Mouse (Mus musculus) liver, embryonic 12.5 days (tissue): ENCODE data around the gene Golt1b. TPM values are rescaled to one million over a fixed set of nuclear protein-coding genes. Genes with fewer than 3 reads are reported as not detected.

Experiments used
- ATAC-seq: fragments of 200-750 bp; cut with Nextera tagmentation; 2 replicates; pipeline ENCODE4 v1.8.0; 2017; ENCODE audit warnings: moderate number of reproducible peaks, mild to moderate bottlenecking, moderate library complexity
- H3K27ac ChIP-seq: fragments of 300-500 bp; sonication (generic); 2 replicates; pipeline ENCODE4 v1.5.1; 2016; ENCODE audit warnings: mild to moderate bottlenecking
- H3K27me3 ChIP-seq: fragments of 300-500 bp; sonication (generic); replicated peaks from 2 replicates; pipeline ENCODE4 v1.6.1; 2016; ENCODE audit warnings: mild to moderate bottlenecking, moderate library complexity
- H3K36me3 ChIP-seq: fragments of 300-500 bp; sonication (generic); 2 replicates; pipeline ENCODE4 v1.6.1; 2016; ENCODE audit warnings: mild to moderate bottlenecking, moderate library complexity
- H3K4me1 ChIP-seq: fragments of 300-500 bp; sonication (generic); 2 replicates; pipeline ENCODE4 v1.6.1; 2016
- H3K4me2 ChIP-seq: fragments of 300-500 bp; sonication (generic); 2 replicates; pipeline ENCODE4 v1.6.1; 2016; ENCODE audit warnings: mild to moderate bottlenecking, moderate library complexity
- H3K4me3 ChIP-seq: fragments of 300-500 bp; sonication (generic); 2 replicates; pipeline ENCODE4 v1.5.1; 2016; ENCODE audit warnings: mild to moderate bottlenecking, moderate library complexity
- H3K9ac ChIP-seq: fragments of 300-500 bp; sonication (generic); 2 replicates; pipeline ENCODE4 v1.6.1; 2016; ENCODE audit warnings: mild to moderate bottlenecking, moderate library complexity
- H3K9me3 ChIP-seq: fragments of 300-500 bp; sonication (generic); replicated peaks from 2 replicates; pipeline ENCODE4 v1.6.1; 2016; ENCODE audit warnings: mild to moderate bottlenecking, moderate library complexity
- WGBS: fragments of 180-500 bp; shearing (Covaris S2); methylation state at CpG from one replicate; pipeline ENCODE4 v1.1.7; 2016; ENCODE audit not compliant: insufficient replicate concordance; 5-methylcytosine and 5-hydroxymethylcytosine counted together
- polyA plus RNA-seq: library from polyadenylated mRNA; unstranded; fragments of >200 nt; fragmentation: Nextera tagmentation; extraction: Ambion mirVana; gene quantifications from 2 replicates; pipeline ENCODE4 v1.2.1, GENCODE M21; 2016

Gene Golt1b
- polyA plus RNA-seq, 1 experiment from 2014 or later: 54.6 TPM

- Histone ChIP-seq H3K4me3 (peak overlapping the region; percentile 95), H3K27ac (peak overlapping the region; percentile 75; the same call in 1 of the 2 replicates), H3K36me3 (peaks cover 28% of the 10 kb centered on the region), H3K27me3 (no peaks in the 10 kb centered on the region), H3K9ac (peak overlapping the region; percentile 92), H3K4me2 (peak overlapping the region; percentile 87), H3K9me3 (no peaks in the 10 kb centered on the region), H3K4me1 (peaks cover 40% of the 10 kb centered on the region)
- no peak for ATAC-seq
- WGBS: 7% methylated on average over 8 of the region's 8 CpGs
Measured at GRCm38 (mm10) chr6:142387755-142388271, 792 bp downstream of the Golt1b start.

- H3K27me3 ChIP-seq: no peaks in the 10 kb centered on the region
- 38% methylated on average over 2 of the region's 2 CpGs for WGBS
- no peak overlapping the region for H3K9ac ChIP-seq
Measured at GRCm38 (mm10) chr6:142389101-142389500, 2.1 kb downstream of the Golt1b start.

GRCm38 (mm10) chr6:142392312-142392711, 5.3 kb downstream of the Golt1b start:
- peaks cover 31% of the 10 kb centered on the region for H3K4me1 ChIP-seq
- no peak overlapping the region for H3K4me3 ChIP-seq
- peaks cover 56% of the 10 kb centered on the region for H3K36me3 ChIP-seq
- no peak overlapping the region for H3K27ac ChIP-seq
- WGBS: 45% methylated on average over 5 of the region's 5 CpGs
- no peak overlapping the region for H3K9ac ChIP-seq
- H3K9me3 ChIP-seq: no peaks in the 10 kb centered on the region
- H3K27me3 ChIP-seq: no peaks in the 10 kb centered on the region
- no peak for ATAC-seq
- no peak overlapping the region for H3K4me2 ChIP-seq

More at GRCm38 (mm10) chr6:142389101-142389500, 2.1 kb downstream of the Golt1b start:
- Histone ChIP-seq H3K4me2 (0 out of 2 replicates have a peak overlapping the region, but pooled peaks have one; percentile 87), H3K27ac (no peak overlapping the region), H3K9me3 (no peaks in the 10 kb centered on the region), H3K4me1 (peaks cover 40% of the 10 kb centered on the region), H3K36me3 (peaks cover 35% of the 10 kb centered on the region), H3K4me3 (no peak overlapping the region)
- ATAC-seq: no peak

GRCm38 (mm10) chr6:142394669-142395068, 7.6 kb downstream of the Golt1b start:
- Histone ChIP-seq H3K4me3 (no peak overlapping the region), H3K9ac (no peak overlapping the region), H3K4me2 (no peak overlapping the region), H3K36me3 (peaks cover 50% of the 10 kb centered on the region), H3K9me3 (no peaks in the 10 kb centered on the region), H3K4me1 (peaks cover 13% of the 10 kb centered on the region), H3K27me3 (no peaks in the 10 kb centered on the region), H3K27ac (no peak overlapping the region)
- WGBS: 65% methylated on average over 5 of the region's 5 CpGs
- ATAC-seq: peak; percentile 46; the same call in 1 of the 2 replicates

- Histone ChIP-seq H3K9ac (no peak overlapping the region), H3K4me3 (no peak overlapping the region), H3K36me3 (peaks cover 55% of the 10 kb centered on the region), H3K4me1 (peaks cover 13% of the 10 kb centered on the region), H3K27me3 (no peaks in the 10 kb centered on the region), H3K4me2 (no peak overlapping the region), H3K27ac (no peak overlapping the region), H3K9me3 (no peaks in the 10 kb centered on the region)
- WGBS: 84% methylated on average over 6 of the region's 6 CpGs
- ATAC-seq: no peak
Measured at GRCm38 (mm10) chr6:142395756-142396155, 8.7 kb downstream of the Golt1b start.

- no peak overlapping the region for H3K9ac ChIP-seq
- peaks cover 43% of the 10 kb centered on the region for H3K27me3 ChIP-seq
- ATAC-seq: no peak
- H3K27ac ChIP-seq: no peak overlapping the region
- H3K4me3 ChIP-seq: no peak overlapping the region
- no peaks in the 10 kb centered on the region for H3K36me3 ChIP-seq
- no peak overlapping the region for H3K4me2 ChIP-seq
- no peaks in the 10 kb centered on the region for H3K4me1 ChIP-seq
- 34% methylated on average over 1 of the region's 1 CpGs for WGBS
- H3K9me3 ChIP-seq: no peaks in the 10 kb centered on the region
Measured at GRCm38 (mm10) chr6:142411140-142411539, 24.1 kb downstream of the Golt1b start.

GRCm38 (mm10) chr6:142412906-142413491, 26.0 kb downstream of the Golt1b start, which contains the start of gene Spx:
Gene Spx, plus strand, starts transcription at chr6:142413441.
- ATAC-seq: no peak
- H3K36me3 ChIP-seq: no peaks in the 10 kb centered on the region

GRCm38 (mm10) chr6:142413845-142414244, 26.8 kb downstream of the Golt1b start:
- no peak overlapping the region for H3K9ac ChIP-seq
- H3K4me3 ChIP-seq: no peak overlapping the region
- no peak overlapping the region for H3K4me2 ChIP-seq
- 15% methylated on average over 12 of the region's 12 CpGs for WGBS
- H3K4me1 ChIP-seq: no peaks in the 10 kb centered on the region
- no peak for ATAC-seq
- H3K27me3 ChIP-seq: peaks cover 43% of the 10 kb centered on the region
- no peaks in the 10 kb centered on the region for H3K9me3 ChIP-seq
- no peaks in the 10 kb centered on the region for H3K36me3 ChIP-seq
- no peak overlapping the region for H3K27ac ChIP-seq

More at GRCm38 (mm10) chr6:142412906-142413491, 26.0 kb downstream of the Golt1b start, which contains the start of gene Spx:
- Histone ChIP-seq H3K9me3 (no peaks in the 10 kb centered on the region), H3K4me3 (no peak within 1 kb of the TSS), H3K4me2 (peak within 1 kb of the TSS; percentile 44), H3K4me1 (no peaks in the 10 kb centered on the region), H3K27me3 (peaks cover 43% of the 10 kb centered on the region), H3K27ac (no peak within 1 kb of the TSS), H3K9ac (no peak within 1 kb of the TSS)
- 66% methylated on average over 11 of the region's 11 CpGs for WGBS

GRCm38 (mm10) chr6:142414597-142414996, 27.6 kb downstream of the Golt1b start:
- Histone ChIP-seq H3K9ac (no peak overlapping the region), H3K27ac (no peak overlapping the region), H3K4me3 (peak overlapping the region; percentile 22), H3K36me3 (no peaks in the 10 kb centered on the region), H3K27me3 (peaks cover 43% of the 10 kb centered on the region), H3K4me1 (no peaks in the 10 kb centered on the region), H3K4me2 (peak overlapping the region; percentile 44), H3K9me3 (no peaks in the 10 kb centered on the region)
- no peak for ATAC-seq
- WGBS: 7% methylated on average over 24 of the region's 24 CpGs

GRCm38 (mm10) chr6:142424976-142425375, 38.0 kb downstream of the Golt1b start:
- H3K9me3 ChIP-seq: no peaks in the 10 kb centered on the region
- no peaks in the 10 kb centered on the region for H3K27me3 ChIP-seq
- no peaks in the 10 kb centered on the region for H3K36me3 ChIP-seq
- no peak overlapping the region for H3K4me2 ChIP-seq
- ATAC-seq: no peak
- no peak overlapping the region for H3K9ac ChIP-seq
- no peaks in the 10 kb centered on the region for H3K4me1 ChIP-seq
- H3K27ac ChIP-seq: no peak overlapping the region
- 57% methylated on average over 7 of the region's 7 CpGs for WGBS
- no peak overlapping the region for H3K4me3 ChIP-seq

- Histone ChIP-seq H3K9ac (no peak overlapping the region), H3K4me2 (no peak overlapping the region), H3K27ac (no peak overlapping the region), H3K36me3 (no peaks in the 10 kb centered on the region), H3K4me1 (no peaks in the 10 kb centered on the region), H3K9me3 (no peaks in the 10 kb centered on the region), H3K27me3 (no peaks in the 10 kb centered on the region), H3K4me3 (no peak overlapping the region)
- no peak for ATAC-seq
Measured at GRCm38 (mm10) chr6:142429072-142429471, 42.1 kb downstream of the Golt1b start.

- Histone ChIP-seq H3K27me3 (no peaks in the 10 kb centered on the region), H3K9me3 (no peaks in the 10 kb centered on the region), H3K27ac (no peak overlapping the region), H3K4me3 (no peak overlapping the region), H3K4me1 (no peaks in the 10 kb centered on the region), H3K36me3 (no peaks in the 10 kb centered on the region; the same call in 1 of the 2 replicates), H3K4me2 (no peak overlapping the region), H3K9ac (no peak overlapping the region)
- WGBS: 71% methylated on average over 12 of the region's 12 CpGs
- ATAC-seq: no peak
Measured at GRCm38 (mm10) chr6:142451381-142451780, 64.4 kb downstream of the Golt1b start.
